Mouse (Mus musculus) forebrain, postnatal 0 days (tissue): ENCODE measurements around the gene Ndufs4. TPM values are rescaled to one million over a fixed set of nuclear protein-coding genes. Genes with fewer than 3 reads are reported as not detected.

ENCODE experiments used
- ATAC-seq: fragments of 200-750 bp; cut with Nextera tagmentation; 2 replicates; pipeline ENCODE4 v1.8.0; 2017; ENCODE audit warnings: mild to moderate bottlenecking, moderate library complexity
- DNase-seq: peaks from one replicate; pipeline ENCODE4 v3.0.0-alpha.2; 2015
- H3K27ac ChIP-seq: fragments of 300-500 bp; sonication (generic); 2 replicates; pipeline ENCODE4 v1.5.1; 2014; ENCODE audit warnings: low read depth, mild to moderate bottlenecking, antibody characterized with exemption, low read length, moderate library complexity, mixed read lengths
- H3K27me3 ChIP-seq: fragments of 300-500 bp; sonication (generic); 2 replicates; pipeline ENCODE4 v1.6.1; 2014; ENCODE audit warnings: mild to moderate bottlenecking, low read length, mixed read lengths; ENCODE audit not compliant: insufficient read depth
- H3K36me3 ChIP-seq: fragments of 300-500 bp; sonication (generic); 2 replicates; pipeline ENCODE4 v1.6.1; 2014; ENCODE audit warnings: mild to moderate bottlenecking, moderate library complexity; ENCODE audit not compliant: insufficient read depth
- H3K4me1 ChIP-seq: fragments of 300-500 bp; sonication (generic); 2 replicates; pipeline ENCODE4 v1.6.1; 2014; ENCODE audit warnings: antibody characterized with exemption; ENCODE audit not compliant: insufficient read depth
- H3K4me2 ChIP-seq: fragments of 300-500 bp; sonication (generic); 2 replicates; pipeline ENCODE4 v1.6.1; 2014; ENCODE audit warnings: low read depth, mild to moderate bottlenecking, moderate library complexity
- H3K4me3 ChIP-seq: fragments of 300-500 bp; sonication (generic); 2 replicates; pipeline ENCODE4 v1.5.1; 2014; ENCODE audit warnings: low read depth, low read length, mixed read lengths
- H3K9ac ChIP-seq: fragments of 300-500 bp; sonication (generic); 2 replicates; pipeline ENCODE4 v1.6.1; 2014; ENCODE audit warnings: mild to moderate bottlenecking
- H3K9me3 ChIP-seq: fragments of 300-500 bp; sonication (generic); 2 replicates; pipeline ENCODE4 v1.6.1; 2016; ENCODE audit warnings: low read length
- CTCF ChIP-seq: sonication (generic); IDR thresholded peaks from 2 replicates; pipeline ENCODE4 v1.5.1; 2016; ENCODE audit warnings: antibody characterized with exemption, control low read depth, low read depth
- WGBS: fragments of 180-500 bp; shearing (Covaris S2); extraction: QIAGEN DNeasy Blood & Tissue Kit; methylation state at CpG from one replicate; pipeline ENCODE4 v1.1.7; 2014; 5-methylcytosine and 5-hydroxymethylcytosine counted together
- polyA plus RNA-seq: library from polyadenylated mRNA; unstranded; fragments of >200 nt; fragmentation: Nextera tagmentation; extraction: Ambion mirVana; gene quantifications from 2 replicates; pipeline ENCODE4 v1.2.1, GENCODE M21; 2015
- total RNA-seq: library from RNA; depleted of rRNA; stranded (reverse); fragments of >200 nt; gene quantifications from 2 replicates; pipeline ENCODE4 v1.2.3, GENCODE M21; 2014

Ndufs4 gene
- total and polyA plus RNA-seq, 2 experiments from 2014 or later: 86.2 to 397 TPM

DNA sequence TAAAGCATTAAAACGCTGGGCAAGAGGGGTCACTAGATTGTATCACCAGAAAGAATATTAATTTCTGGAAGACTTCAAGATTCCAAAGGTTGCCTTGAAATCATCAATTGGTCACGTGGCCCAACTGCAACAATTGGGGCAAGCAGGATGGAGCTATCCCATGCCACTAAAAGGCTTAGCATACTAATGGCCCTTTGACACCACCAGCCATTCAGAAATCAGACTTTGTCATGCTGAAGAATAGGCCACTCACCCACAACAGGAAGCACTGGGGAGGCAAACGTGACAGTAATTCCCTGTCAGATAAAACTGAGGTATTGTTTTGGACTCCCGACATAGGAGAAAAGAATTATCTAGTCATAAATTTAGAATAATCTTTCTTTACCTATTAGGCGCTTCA, 18.4 kb upstream of the Ndufs4 start:
- no peak for DNase-seq
- no peaks in the 10 kb centered on the region for H3K36me3 ChIP-seq
- 12% methylated on average over 5 of the region's 5 CpGs for WGBS
- H3K4me2 ChIP-seq: no peak overlapping the region
- no peak for TF ChIP-seq CTCF
- no peak overlapping the region for H3K27ac ChIP-seq
- H3K9ac ChIP-seq: no peak overlapping the region
- H3K4me1 ChIP-seq: no peaks in the 10 kb centered on the region
- no peaks in the 10 kb centered on the region for H3K9me3 ChIP-seq
- ATAC-seq: no peak
- no peaks in the 10 kb centered on the region for H3K27me3 ChIP-seq
- no peak overlapping the region for H3K4me3 ChIP-seq

DNA sequence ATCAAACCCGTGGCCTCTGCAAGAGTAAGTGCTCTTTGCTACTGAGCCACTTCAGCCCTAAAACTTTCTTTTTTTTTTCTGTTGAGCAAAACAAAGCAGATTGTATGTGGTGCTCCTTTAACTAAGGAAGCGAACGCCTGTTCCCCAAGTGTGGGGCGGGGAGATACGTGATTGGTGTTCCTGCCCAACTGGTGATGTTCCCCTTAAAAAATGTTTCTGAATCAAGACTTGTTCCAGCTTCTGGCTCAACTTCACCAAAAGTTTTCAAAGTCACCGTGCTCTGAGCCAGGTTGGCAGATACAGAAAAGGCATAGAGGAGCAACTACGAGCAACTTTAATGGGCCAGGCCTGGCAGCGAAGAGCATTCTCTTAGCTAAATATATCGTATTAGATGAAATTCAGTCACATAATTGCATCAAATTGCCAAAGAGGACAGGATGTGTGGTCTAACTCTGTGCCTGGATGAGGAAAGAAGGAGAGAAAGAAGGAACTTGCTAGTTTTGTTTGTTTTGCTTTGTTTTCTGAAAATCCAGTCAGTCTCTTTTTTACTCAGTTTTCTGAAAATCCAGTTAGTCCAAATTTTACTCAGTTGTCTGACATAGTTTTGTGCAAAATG, 17.1 kb upstream of the Ndufs4 start:
- DNase-seq: no peak
- no peaks in the 10 kb centered on the region for H3K4me1 ChIP-seq
- H3K9me3 ChIP-seq: no peaks in the 10 kb centered on the region
- no peak for TF ChIP-seq CTCF
- H3K4me2 ChIP-seq: no peak overlapping the region
- no peak overlapping the region for H3K4me3 ChIP-seq
- no peak overlapping the region for H3K27ac ChIP-seq
- H3K9ac ChIP-seq: no peak overlapping the region
- ATAC-seq: no peak
- WGBS: 69% methylated on average over 9 of the region's 9 CpGs
- H3K27me3 ChIP-seq: no peaks in the 10 kb centered on the region
- H3K36me3 ChIP-seq: no peaks in the 10 kb centered on the region

DNA sequence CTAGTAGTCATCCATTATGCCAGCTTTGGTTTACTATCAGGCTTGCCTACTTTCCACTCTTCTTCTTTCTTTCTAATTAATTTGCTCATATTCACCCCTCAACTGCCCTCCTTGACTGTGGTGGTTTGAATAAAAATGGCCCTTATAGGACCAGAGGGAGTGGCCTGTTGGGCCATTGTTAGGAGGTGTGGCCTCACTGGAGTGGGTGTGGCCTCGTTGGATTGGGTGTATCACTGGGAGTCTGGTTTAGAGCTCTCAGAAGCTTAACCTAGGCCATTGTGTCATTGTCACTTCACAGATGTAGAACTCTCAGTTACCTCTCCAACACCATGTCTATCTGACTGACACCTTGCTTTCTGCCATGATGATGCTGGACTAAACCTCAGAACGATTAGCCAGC, 10.8 kb upstream of the Ndufs4 start:
- H3K27me3 ChIP-seq: no peaks in the 10 kb centered on the region
- H3K9ac ChIP-seq: no peak overlapping the region
- no peaks in the 10 kb centered on the region for H3K36me3 ChIP-seq
- DNase-seq: no peak
- no peak for TF ChIP-seq CTCF
- H3K27ac ChIP-seq: no peak overlapping the region
- 82% methylated on average over 2 of the region's 2 CpGs for WGBS
- H3K4me2 ChIP-seq: no peak overlapping the region
- H3K9me3 ChIP-seq: no peaks in the 10 kb centered on the region
- H3K4me1 ChIP-seq: no peaks in the 10 kb centered on the region
- H3K4me3 ChIP-seq: no peak overlapping the region
- no peak for ATAC-seq

DNA sequence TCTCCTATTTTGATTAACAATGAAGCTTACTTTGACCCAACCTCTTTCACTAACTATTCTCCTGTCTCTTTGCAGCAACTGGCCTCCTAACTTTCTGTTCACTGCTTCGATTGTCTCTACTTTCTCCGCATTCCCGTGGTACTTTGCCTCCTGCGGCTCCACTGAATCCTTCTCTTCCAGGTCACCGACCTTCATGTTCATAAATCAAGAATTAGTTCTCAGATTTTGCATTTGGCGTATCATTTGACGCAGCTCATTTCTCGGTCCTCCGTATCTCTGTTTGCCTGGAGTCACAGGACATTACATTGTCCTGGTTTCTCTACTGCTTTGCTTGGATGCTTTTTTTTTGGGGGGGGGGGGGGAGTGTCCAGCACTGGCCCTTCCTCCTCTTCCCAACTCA, 9.2 kb upstream of the Ndufs4 start:
- no peaks in the 10 kb centered on the region for H3K27me3 ChIP-seq
- H3K4me2 ChIP-seq: no peak overlapping the region
- no peaks in the 10 kb centered on the region for H3K9me3 ChIP-seq
- H3K9ac ChIP-seq: no peak overlapping the region
- H3K36me3 ChIP-seq: no peaks in the 10 kb centered on the region
- WGBS: 48% methylated on average over 9 of the region's 9 CpGs
- no peak overlapping the region for H3K27ac ChIP-seq
- no peak for DNase-seq
- ATAC-seq: no peak
- no peak for TF ChIP-seq CTCF
- H3K4me1 ChIP-seq: no peaks in the 10 kb centered on the region
- no peak overlapping the region for H3K4me3 ChIP-seq

DNA sequence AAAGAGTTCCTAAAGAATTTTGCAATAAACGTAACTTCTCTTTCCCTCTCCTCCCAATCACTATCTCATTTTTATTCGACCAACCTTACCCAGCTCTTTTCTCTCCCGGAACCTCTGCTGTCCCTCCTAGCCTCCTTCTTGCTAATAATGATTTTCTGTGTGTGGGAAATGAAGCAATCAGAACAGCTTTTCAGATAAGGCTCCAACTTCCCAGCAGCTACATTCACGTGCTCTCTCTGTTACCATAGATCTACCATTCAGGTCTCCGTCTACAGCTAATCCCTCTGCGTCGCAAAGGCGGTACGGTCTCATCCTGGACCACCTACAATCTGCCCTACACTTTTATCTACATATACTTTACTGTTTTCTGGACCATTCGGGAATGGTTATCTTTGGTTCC, 8.8 kb upstream of the Ndufs4 start:
- no peak for TF ChIP-seq CTCF
- no peak overlapping the region for H3K27ac ChIP-seq
- H3K4me3 ChIP-seq: no peak overlapping the region
- H3K9me3 ChIP-seq: no peaks in the 10 kb centered on the region
- no peaks in the 10 kb centered on the region for H3K36me3 ChIP-seq
- 27% methylated on average over 10 of the region's 10 CpGs for WGBS
- no peak overlapping the region for H3K9ac ChIP-seq
- ATAC-seq (no peak), DNase-seq (no peak)
- H3K27me3 ChIP-seq: no peaks in the 10 kb centered on the region
- H3K4me1 ChIP-seq: no peaks in the 10 kb centered on the region
- no peak overlapping the region for H3K4me2 ChIP-seq

DNA sequence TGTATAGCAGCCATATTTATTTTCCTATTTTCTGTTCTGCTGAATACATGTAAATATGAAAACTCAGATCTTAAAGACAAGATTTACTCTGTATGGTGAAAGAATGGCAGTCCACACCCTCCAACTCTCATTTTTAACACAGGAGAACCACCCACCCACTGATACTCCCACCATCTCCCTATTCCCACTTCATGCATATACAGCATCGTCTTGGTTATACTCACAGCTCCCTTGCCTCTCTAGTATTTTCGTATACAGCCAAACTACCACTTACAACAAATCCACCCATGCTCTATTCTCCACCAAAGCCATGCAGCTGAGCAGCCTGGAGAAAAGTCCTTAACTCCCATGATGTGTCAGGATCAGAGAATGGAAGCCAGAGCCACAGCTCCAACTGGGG, 6.7 kb upstream of the Ndufs4 start:
- no peak overlapping the region for H3K4me2 ChIP-seq
- no peak for ATAC-seq
- no peaks in the 10 kb centered on the region for H3K27me3 ChIP-seq
- WGBS: 94% methylated on average over 2 of the region's 2 CpGs
- no peaks in the 10 kb centered on the region for H3K36me3 ChIP-seq
- no peak overlapping the region for H3K4me3 ChIP-seq
- no peaks in the 10 kb centered on the region for H3K9me3 ChIP-seq
- H3K9ac ChIP-seq: no peak overlapping the region
- H3K4me1 ChIP-seq: no peaks in the 10 kb centered on the region
- TF ChIP-seq CTCF: no peak
- H3K27ac ChIP-seq: no peak overlapping the region
- DNase-seq: no peak

DNA sequence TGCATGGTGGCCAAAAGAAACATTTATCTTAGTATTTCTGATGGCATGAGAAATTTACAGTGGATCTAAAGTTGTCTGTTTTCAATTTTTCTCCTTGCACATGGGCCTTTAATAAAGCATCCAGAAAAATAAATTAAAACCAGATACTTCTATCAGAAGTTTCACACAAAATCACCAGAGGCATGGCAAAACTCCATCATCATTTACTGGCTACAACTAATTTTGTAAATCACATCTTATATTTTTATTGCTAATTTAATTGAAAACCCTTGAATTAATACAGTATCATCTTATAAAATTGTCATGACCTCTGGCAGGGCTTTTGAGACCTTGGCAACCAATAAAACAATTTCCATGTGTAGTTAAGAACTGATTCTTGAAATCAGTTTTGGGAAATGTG, 4.4 kb upstream of the Ndufs4 start:
- DNase-seq: no peak
- H3K27ac ChIP-seq: no peak overlapping the region
- peaks cover 3% of the 10 kb centered on the region; the same call in 1 of the 2 replicates for H3K4me1 ChIP-seq
- no peaks in the 10 kb centered on the region for H3K36me3 ChIP-seq
- no peak overlapping the region for H3K4me3 ChIP-seq
- H3K9me3 ChIP-seq: no peaks in the 10 kb centered on the region
- no peak for ATAC-seq
- no peak overlapping the region for H3K4me2 ChIP-seq
- H3K27me3 ChIP-seq: no peaks in the 10 kb centered on the region
- TF ChIP-seq CTCF: no peak
- no peak overlapping the region for H3K9ac ChIP-seq
